Mouse (Mus musculus) MEL (cell line): ENCODE results near the gene Tbk1. TPM values are rescaled to one million over a fixed set of nuclear protein-coding genes. Genes with fewer than 3 reads are reported as not detected.

Experiments
- DNase-seq: peaks from one replicate; pipeline ENCODE4 v3.0.0; 2011; ENCODE audit warnings: low read depth, low spot score
- H3K27ac ChIP-seq: 2 replicates; pipeline ENCODE4 v1.5.1; 2012; ENCODE audit warnings: low read depth, mild to moderate bottlenecking, control low read depth, low read length, moderate library complexity; ENCODE audit not compliant: control insufficient read depth
- H3K27me3 ChIP-seq, 2 experiments: fragments of 150-350 bp in 1 of 2; sonication (generic) in 1 of 2; 2 replicates each; pipeline ENCODE4 v1.6.1; 2012; ENCODE audit warnings: low read length in 2 of 2, mild to moderate bottlenecking in 2 of 2, improper control_type of control experiment in 1 of 2, moderate library complexity in 1 of 2; ENCODE audit not compliant: insufficient read depth in 2 of 2, control insufficient read depth in 1 of 2
- H3K36me3 ChIP-seq, 2 experiments: 2 replicates each; pipeline ENCODE4 v1.6.1; 2012 to 2014; ENCODE audit warnings: low read length in 2 of 2, improper control_type of control experiment in 1 of 2, inconsistent platforms in 1 of 2, mild to moderate bottlenecking in 1 of 2; ENCODE audit not compliant: insufficient read depth in 2 of 2, control insufficient read depth in 1 of 2
- H3K4me1 ChIP-seq, 2 experiments: fragments of 150-350 bp in 1 of 2; sonication (generic) in 1 of 2; 2 replicates each; pipeline ENCODE4 v1.6.1; 2012; ENCODE audit warnings: low read length in 2 of 2, improper control_type of control experiment in 1 of 2, mild to moderate bottlenecking in 1 of 2; ENCODE audit not compliant: insufficient read depth in 2 of 2, control insufficient read depth in 1 of 2
- H3K4me3 ChIP-seq, 2 experiments: fragments of 150-350 bp in 1 of 2; sonication (generic) in 1 of 2; 2 replicates each; pipeline ENCODE4 v1.5.1; 2012; ENCODE audit warnings: low read depth in 2 of 2, low read length in 2 of 2, mild to moderate bottlenecking in 2 of 2, moderate library complexity in 2 of 2, control low read depth in 1 of 2, improper control_type of control experiment in 1 of 2; ENCODE audit not compliant: control insufficient read depth in 1 of 2, insufficient read depth in 1 of 2
- H3K79me2 ChIP-seq: 2 replicates; pipeline ENCODE4 v1.6.1; 2012; ENCODE audit warnings: mild to moderate bottlenecking, low read length, moderate library complexity; ENCODE audit not compliant: control insufficient read depth, poor library complexity, insufficient read depth
- H3K9ac ChIP-seq: 2 replicates; pipeline ENCODE4 v1.6.1; 2012; ENCODE audit warnings: low read depth, mild to moderate bottlenecking, control low read depth, low read length, moderate library complexity; ENCODE audit not compliant: control insufficient read depth, poor library complexity, severe bottlenecking
- H3K9me3 ChIP-seq: fragments of 150-350 bp; sonication (generic); replicated peaks from 2 replicates; pipeline ENCODE4 v1.6.1; 2012; ENCODE audit warnings: mild to moderate bottlenecking, low read length, improper control_type of control experiment, moderate library complexity; ENCODE audit not compliant: insufficient read depth
- BHLHE40 ChIP-seq: IDR thresholded peaks from 2 replicates; pipeline ENCODE4 v1.6.1; 2012; ENCODE audit warnings: low read depth, mild to moderate bottlenecking, inconsistent platforms, low read length, improper control_type of control experiment, borderline replicate concordance
- CHD1 ChIP-seq: IDR thresholded peaks from 2 replicates; pipeline ENCODE4 v1.6.1; 2012; ENCODE audit warnings: low read depth, mild to moderate bottlenecking, inconsistent platforms, low read length, improper control_type of control experiment
- CHD2 ChIP-seq: IDR thresholded peaks from 2 replicates; pipeline ENCODE4 v1.6.1; 2011; ENCODE audit warnings: low read length, improper control_type of control experiment
- CTCF ChIP-seq, 3 experiments: IDR thresholded peaks in 2 of 3; conservative IDR thresholded peaks in 1 of 3; 2 replicates each; pipeline ENCODE4 v1.5.1; 2011 to 2012; ENCODE audit warnings: low read length in 3 of 3, low read depth in 2 of 3, mild to moderate bottlenecking in 2 of 3, improper control_type of control experiment in 1 of 3, inconsistent platforms in 1 of 3, mixed read lengths in 1 of 3, moderate library complexity in 1 of 3; ENCODE audit not compliant: control insufficient read depth in 1 of 3, insufficient read depth in 1 of 3, poor library complexity in 1 of 3, severe bottlenecking in 1 of 3
- EP300 ChIP-seq, 2 experiments: IDR thresholded peaks; 2 replicates each; pipeline ENCODE4 v1.6.1; 2011; ENCODE audit warnings: improper control_type of control experiment in 2 of 2, low read length in 2 of 2, low read depth in 1 of 2, mild to moderate bottlenecking in 1 of 2
- ETS1 ChIP-seq: IDR thresholded peaks from 2 replicates; pipeline ENCODE4 v1.6.1; 2012; ENCODE audit warnings: low read depth, mild to moderate bottlenecking, inconsistent platforms, low read length, improper control_type of control experiment, moderate library complexity
- GABPA ChIP-seq: IDR thresholded peaks from 2 replicates; pipeline ENCODE4 v1.6.1; 2012; ENCODE audit warnings: low read depth, mild to moderate bottlenecking, inconsistent platforms, low read length, improper control_type of control experiment, moderate library complexity
- GATA1 ChIP-seq: IDR thresholded peaks from 2 replicates; pipeline ENCODE4 v1.6.1; 2011; ENCODE audit warnings: low read depth, low read length, improper control_type of control experiment
- HCFC1 ChIP-seq: IDR thresholded peaks from 2 replicates; pipeline ENCODE4 v1.6.1; 2012; ENCODE audit warnings: low read depth, mild to moderate bottlenecking, inconsistent platforms, low read length, improper control_type of control experiment, moderate library complexity
- JUND ChIP-seq: IDR thresholded peaks from 2 replicates; pipeline ENCODE4 v1.6.1; 2011; ENCODE audit warnings: low read depth, mild to moderate bottlenecking, improper control_type of control experiment, low read length
- KAT2A ChIP-seq: conservative IDR thresholded peaks from 2 replicates; pipeline ENCODE4 v1.6.1; 2012; ENCODE audit warnings: low read depth, low read length, improper control_type of control experiment, inconsistent platforms
- MAFK ChIP-seq: IDR thresholded peaks from 2 replicates; pipeline ENCODE4 v1.6.1; 2011; ENCODE audit warnings: low read depth, mild to moderate bottlenecking, low read length, improper control_type of control experiment, borderline replicate concordance
- MAX ChIP-seq: IDR thresholded peaks from 2 replicates; pipeline ENCODE4 v1.6.1; 2011; ENCODE audit warnings: low read length, improper control_type of control experiment
- MAZ ChIP-seq: IDR thresholded peaks from 2 replicates; pipeline ENCODE4 v1.6.1; 2012; ENCODE audit warnings: low read depth, mild to moderate bottlenecking, inconsistent platforms, low read length, improper control_type of control experiment
- MEF2A ChIP-seq: IDR thresholded peaks from 2 replicates; pipeline ENCODE4 v1.6.1; 2014; ENCODE audit warnings: low read depth, mild to moderate bottlenecking, inconsistent platforms, low read length, improper control_type of control experiment; ENCODE audit not compliant: poor library complexity, insufficient replicate concordance, severe bottlenecking; ENCODE audit errors: extremely low read depth
- MXI1 ChIP-seq: IDR thresholded peaks from 2 replicates; pipeline ENCODE4 v1.6.1; 2011; ENCODE audit warnings: mild to moderate bottlenecking, low read depth, low read length, improper control_type of control experiment
- MYB ChIP-seq: IDR thresholded peaks from 2 replicates; pipeline ENCODE4 v1.6.1; 2011; ENCODE audit warnings: mild to moderate bottlenecking, low read depth, low read length, improper control_type of control experiment
- MYC ChIP-seq: IDR thresholded peaks from 2 replicates; pipeline ENCODE4 v1.6.1; 2011; ENCODE audit warnings: low read depth, mild to moderate bottlenecking, low read length, improper control_type of control experiment, moderate library complexity
- NELFE ChIP-seq: IDR thresholded peaks from 2 replicates; pipeline ENCODE4 v1.6.1; 2011; ENCODE audit warnings: low read depth, low read length, improper control_type of control experiment
- NRF1 ChIP-seq: IDR thresholded peaks from 2 replicates; pipeline ENCODE4 v1.6.1; 2014; ENCODE audit warnings: low read depth, mild to moderate bottlenecking, inconsistent platforms, low read length, improper control_type of control experiment, moderate library complexity; ENCODE audit not compliant: poor library complexity, insufficient read depth, severe bottlenecking
- POLR2A ChIP-seq, 2 experiments: IDR thresholded peaks; 2 replicates each; pipeline ENCODE4 v1.6.1; 2011 to 2012; ENCODE audit warnings: low read length in 2 of 2, mild to moderate bottlenecking in 2 of 2, control low read depth in 1 of 2, improper control_type of control experiment in 1 of 2, low read depth in 1 of 2, moderate library complexity in 1 of 2; ENCODE audit not compliant: control insufficient read depth in 1 of 2, insufficient read depth in 1 of 2, poor library complexity in 1 of 2
- POLR2AphosphoS2 ChIP-seq: IDR thresholded peaks from 2 replicates; pipeline ENCODE4 v1.6.1; 2011; ENCODE audit warnings: low read length, improper control_type of control experiment
- POLR2AphosphoS5 ChIP-seq: IDR thresholded peaks from 2 replicates; pipeline ENCODE4 v1.6.1; 2012; ENCODE audit warnings: low read depth, borderline replicate concordance, mild to moderate bottlenecking, inconsistent platforms, low read length, moderate library complexity, mixed read lengths
- RAD21 ChIP-seq: IDR thresholded peaks from 2 replicates; pipeline ENCODE4 v1.6.1; 2011; ENCODE audit warnings: mild to moderate bottlenecking, low read depth, low read length, improper control_type of control experiment
- RCOR1 ChIP-seq: IDR thresholded peaks from 2 replicates; pipeline ENCODE4 v1.6.1; 2012; ENCODE audit warnings: low read depth, mild to moderate bottlenecking, inconsistent platforms, low read length, improper control_type of control experiment
- SIN3A ChIP-seq: IDR thresholded peaks from 2 replicates; pipeline ENCODE4 v1.6.1; 2012; ENCODE audit warnings: low read length, improper control_type of control experiment, inconsistent platforms
- SMC3 ChIP-seq: IDR thresholded peaks from 2 replicates; pipeline ENCODE4 v1.6.1; 2011; ENCODE audit warnings: low read depth, low read length, improper control_type of control experiment
- TAL1 ChIP-seq: IDR thresholded peaks from 2 replicates; pipeline ENCODE4 v1.6.1; 2012; ENCODE audit warnings: mild to moderate bottlenecking, inconsistent platforms, low read length, moderate library complexity, mixed read lengths
- TBP ChIP-seq: IDR thresholded peaks from 2 replicates; pipeline ENCODE4 v1.8.0; 2011; ENCODE audit warnings: low read depth, low read length, improper control_type of control experiment
- TCF12 ChIP-seq: IDR thresholded peaks from 2 replicates; pipeline ENCODE4 v1.6.1; 2014; ENCODE audit warnings: low read depth, mild to moderate bottlenecking, inconsistent platforms, low read length, improper control_type of control experiment, moderate library complexity
- UBTF ChIP-seq: IDR thresholded peaks from 2 replicates; pipeline ENCODE4 v1.6.1; 2012; ENCODE audit warnings: low read depth, mild to moderate bottlenecking, inconsistent platforms, low read length, improper control_type of control experiment, moderate library complexity, borderline replicate concordance; ENCODE audit not compliant: insufficient read depth
- USF1 ChIP-seq: IDR thresholded peaks from 2 replicates; pipeline ENCODE4 v1.6.1; 2014; ENCODE audit warnings: low read depth, mild to moderate bottlenecking, inconsistent platforms, low read length, improper control_type of control experiment, moderate library complexity
- USF2 ChIP-seq, 2 experiments: IDR thresholded peaks; 2 replicates each; pipeline ENCODE4 v1.6.1; 2011 to 2012; ENCODE audit warnings: improper control_type of control experiment in 2 of 2, low read length in 2 of 2, borderline replicate concordance in 1 of 2, inconsistent platforms in 1 of 2, low read depth in 1 of 2, mild to moderate bottlenecking in 1 of 2; ENCODE audit not compliant: insufficient read depth in 1 of 2
- ZC3H11A ChIP-seq: IDR thresholded peaks from 2 replicates; pipeline ENCODE4 v1.6.1; 2012; ENCODE audit warnings: low read depth, mild to moderate bottlenecking, inconsistent platforms, low read length, improper control_type of control experiment
- ZKSCAN1 ChIP-seq: IDR thresholded peaks from 2 replicates; pipeline ENCODE4 v1.6.1; 2012; ENCODE audit warnings: low read depth, mild to moderate bottlenecking, inconsistent platforms, low read length, improper control_type of control experiment, moderate library complexity
- ZMIZ1 ChIP-seq: IDR thresholded peaks from 2 replicates; pipeline ENCODE4 v1.6.1; 2012; ENCODE audit warnings: low read depth, mild to moderate bottlenecking, inconsistent platforms, low read length, improper control_type of control experiment, moderate library complexity
- ZNF384 ChIP-seq: IDR thresholded peaks from 2 replicates; pipeline ENCODE4 v1.6.1; 2012; ENCODE audit warnings: low read depth, mild to moderate bottlenecking, inconsistent platforms, low read length, improper control_type of control experiment
- polyA plus RNA-seq, 2 experiments: library from polyadenylated mRNA; stranded (reverse) in 1 of 2; unstranded in 1 of 2; fragments of >175 nt in 1 of 2; fragments of >200 nt in 1 of 2; gene quantifications; 2 replicates each; pipeline versions ENCODE4 v1.2.1 to v1.2.4; 2012; ENCODE audit warnings: low replicate concordance in 2 of 2, low read depth in 1 of 2; ENCODE audit not compliant: insufficient read length in 2 of 2, insufficient read depth in 1 of 2, missing spikeins in 1 of 2
- total RNA-seq: library from RNA; depleted of rRNA; stranded (reverse); fragments of 300-350 nt; gene quantifications from 2 replicates; pipeline ENCODE4 v1.2.3, GENCODE M21; 2012

Gene Tbk1
- total and polyA plus RNA-seq, 3 experiments, result 18.0 to 31.1 TPM; not detected in 1

- Histone ChIP-seq H3K27me3 (no peaks in the 10 kb centered on the region), H3K27ac (no peak overlapping the region), H3K4me1 (no peaks in the 10 kb centered on the region), H3K79me2 (no peaks in the 10 kb centered on the region), H3K36me3 (no peaks in the 10 kb centered on the region), H3K9me3 (no peaks in the 10 kb centered on the region), H3K9ac (peak overlapping the region; percentile 69), H3K4me3 (peak overlapping the region; percentile 39 to 61)
- DNase-seq, result peak; percentile 85
- TF ChIP-seq MEF2A (no peak), SMC3 (peak; percentile 86), SIN3A (peak; percentile 45; the same call in 1 of the 2 replicates), MAFK (no peak), MXI1 (peak; percentile 58; the same call in 1 of the 2 replicates), CHD2 (no peak), RAD21 (peak; percentile 92), MYC (peak; percentile 49; the same call in 1 of the 2 replicates), USF1 (no peak), GATA1 (no peak), ZMIZ1 (no peak), RCOR1 (no peak), ZNF384 (no peak), NELFE (no peak), POLR2AphosphoS2 (no peak), EP300 (IDR thresholded peaks at IDR 0.05; ENCODE audit: low read depth in 1 of 2, low read length in 2 of 2) (no peak), KAT2A (no peak), CTCF (IDR thresholded peaks at IDR 0.05 in 2 of 3, conservative IDR thresholded peaks at IDR 0.05 in 1 of 3; ENCODE audit: control insufficient read depth in 1 of 3, insufficient read depth in 1 of 3, low read depth in 2 of 3, low read length in 3 of 3, poor library complexity in 1 of 3, severe bottlenecking in 1 of 3) (peak; percentile 91 to 95 (median 91)), MAX (0 out of 2 replicates have a peak, but pooled peaks have one; percentile 21), CHD1 (no peak), UBTF (no peak), TAL1 (no peak), MYB (no peak), JUND (no peak), BHLHE40 (no peak), ZKSCAN1 (no peak), HCFC1 (no peak), MAZ (peak; percentile 37; the same call in 1 of the 2 replicates), POLR2AphosphoS5 (no peak), POLR2A (IDR thresholded peaks at IDR 0.05; ENCODE audit: control insufficient read depth in 1 of 2, insufficient read depth in 1 of 2, low read depth in 1 of 2, low read length in 2 of 2, poor library complexity in 1 of 2) (no peak), ZC3H11A (peak; percentile 87), USF2 (IDR thresholded peaks at IDR 0.05; ENCODE audit: borderline replicate concordance in 1 of 2, insufficient read depth in 1 of 2, low read depth in 1 of 2, low read length in 2 of 2) (no peak), NRF1 (peak; percentile 61), TBP (no peak), ETS1 (no peak), TCF12 (no peak), GABPA (no peak)
Measured at GRCm38 (mm10) chr10:121516008-121516600, 70.5 kb downstream of the Tbk1 start.
